Comparison of ENCODE assay signal across 22 mouse cellular contexts in the genomic region with DNA sequence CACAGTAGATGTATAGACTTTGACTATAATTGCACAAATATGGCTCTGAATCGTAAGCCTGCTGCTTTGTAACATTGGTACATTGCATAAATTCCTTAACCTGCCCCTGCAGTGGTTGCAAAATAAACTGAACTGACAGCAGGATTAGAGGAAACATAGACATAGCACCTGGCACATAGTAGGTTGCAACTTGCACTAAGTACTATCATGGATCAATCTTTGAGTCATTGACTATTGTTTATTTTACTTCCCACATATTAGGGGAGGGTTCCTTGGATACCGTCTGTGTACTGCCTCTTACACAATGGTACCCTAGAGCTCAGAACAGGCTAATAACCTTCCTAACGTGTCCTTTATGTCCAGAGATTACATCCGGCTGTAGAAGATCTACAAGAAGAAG.
"Had no signal": no experiment of that assay in that cellular context is flagged by ENCODE, and none has a peak within 500 bp of the region (broad histone marks: within the 10 kb centered on the region; RNA-seq: fewer than 3 reads in every experiment).

No protein-coding gene starts in this region.

- H3K9me3 ChIP-seq: liver, embryonic 15.5 days; lung, embryonic 15.5 days; midbrain, embryonic 10.5 days; midbrain, embryonic 12.5 days; neural tube, embryonic 13.5 days; neural tube, embryonic 15.5 days; stomach, embryonic 15.5 days had no signal

- H3K27ac ChIP-seq: liver, embryonic 15.5 days; lung, embryonic 15.5 days; macrophage; midbrain, embryonic 10.5 days; midbrain, embryonic 12.5 days; neural tube, embryonic 13.5 days; neural tube, embryonic 15.5 days; stomach, embryonic 15.5 days had no signal

- ATAC-seq: liver, postnatal 0 days; lung, postnatal 0 days; midbrain, embryonic 16.5 days had no signal

- H3K36me3 ChIP-seq: liver, embryonic 15.5 days; lung, embryonic 15.5 days; midbrain, embryonic 10.5 days; midbrain, embryonic 12.5 days; neural tube, embryonic 13.5 days; neural tube, embryonic 15.5 days; stomach, embryonic 15.5 days had no signal

- DNase-seq: liver, postnatal 0 days; lung, adult 2 months; lung, postnatal 14 days; lung, postnatal 36 days; midbrain, embryonic 14.5 days; retina, postnatal 1 day; right cerebral cortex, adult 18-20 months; thymus, adult 2 months; thymus, postnatal 25 days; thymus, postnatal 4 days had no signal

- H3K4me1 ChIP-seq: liver, embryonic 15.5 days; lung, embryonic 15.5 days; megakaryocyte, embryonic 14.5 days; midbrain, embryonic 10.5 days; midbrain, embryonic 12.5 days; neural tube, embryonic 13.5 days; neural tube, embryonic 15.5 days; stomach, embryonic 15.5 days had no signal

- H3K9ac ChIP-seq: liver, embryonic 15.5 days; liver, postnatal 0 days; lung, embryonic 15.5 days; midbrain, embryonic 12.5 days; neural tube, embryonic 13.5 days; neural tube, embryonic 15.5 days; stomach, embryonic 15.5 days had no signal

- H3K27me3 ChIP-seq: liver, embryonic 15.5 days; lung, embryonic 15.5 days; megakaryocyte, embryonic 14.5 days; midbrain, embryonic 12.5 days; neural tube, embryonic 13.5 days; neural tube, embryonic 15.5 days; stomach, embryonic 15.5 days had no signal

- H3K4me2 ChIP-seq: liver, embryonic 15.5 days; lung, embryonic 15.5 days; midbrain, embryonic 12.5 days; neural tube, embryonic 13.5 days; neural tube, embryonic 15.5 days; stomach, embryonic 15.5 days had no signal

- H3K4me3 ChIP-seq: liver, embryonic 15.5 days; lung, embryonic 15.5 days; megakaryocyte, embryonic 14.5 days; midbrain, embryonic 10.5 days; midbrain, embryonic 12.5 days; myocyte; neural tube, embryonic 13.5 days; neural tube, embryonic 15.5 days; stomach, embryonic 15.5 days had no signal
